Mouse (Mus musculus): ENCODE measurements around the gene Washc4. TPM values are rescaled to one million over a fixed set of nuclear protein-coding genes. Genes with fewer than 3 reads are reported as not detected.

Washc4 gene
- 10 to 100 TPM; 36.9 to 40.6 TPM for polyA plus RNA-seq (2017; shearing (Covaris generic))

GRCm38 (mm10) chr10:83543439-83544102 lies at the start of gene Washc4:
TSS of gene Washc4 (plus strand) at chr10:83543752.

GRCm38 (mm10) chr10:83533910-83534283 lies 9.7 kb upstream of the Washc4 start, which contains the start of gene Aldh1l2:
TSS of gene Aldh1l2 (minus strand) at chr10:83534140.

Other genes with a start within 250 kb of the Washc4 start
- gene Slc41a2, start 205.9 kb upstream of the Washc4 start, polyA plus RNA-seq (2017; shearing (Covaris generic)), result 1 to 10 TPM in 1 of 2 experiments, under 1 TPM in 1; 0.64 to 1.1 TPM
- gene D10Wsu102e, start 183.5 kb upstream of the Washc4 start, polyA plus RNA-seq (2017; shearing (Covaris generic)), result under 1 TPM; 0.73 to 0.85 TPM
- under 1 TPM; 0.18 to 0.36 TPM for gene Aldh1l2, start 9.6 kb upstream of the Washc4 start, polyA plus RNA-seq (2017; shearing (Covaris generic))
- 10 to 100 TPM in 1 of 2 experiments, 1 to 10 TPM in 1; 6.0 to 29.3 TPM for gene Appl2, start 105.0 kb downstream of the Washc4 start, polyA plus RNA-seq (2017; shearing (Covaris generic))
- 10 to 100 TPM; 12.8 to 21.7 TPM for gene 1500009L16Rik, start 179.1 kb downstream of the Washc4 start, polyA plus RNA-seq (2017; shearing (Covaris generic))